Mouse (Mus musculus) adrenal gland, postnatal 25 days (tissue): ENCODE measurements around the gene Fam20a. TPM values are rescaled to one million over a fixed set of nuclear protein-coding genes. Genes with fewer than 3 reads are reported as not detected.

Experiments used
- DNase-seq: peaks from one replicate; pipeline ENCODE4 v3.0.0; 2021; ENCODE audit warnings: mixed read lengths
- total RNA-seq: library from RNA; stranded (reverse); gene quantifications from 2 replicates; pipeline ENCODE4 v1.2.3, GENCODE M21; 2021

The Fam20a gene
- total RNA-seq, 1 experiment from 2014 or later = 3.7 TPM

DNA sequence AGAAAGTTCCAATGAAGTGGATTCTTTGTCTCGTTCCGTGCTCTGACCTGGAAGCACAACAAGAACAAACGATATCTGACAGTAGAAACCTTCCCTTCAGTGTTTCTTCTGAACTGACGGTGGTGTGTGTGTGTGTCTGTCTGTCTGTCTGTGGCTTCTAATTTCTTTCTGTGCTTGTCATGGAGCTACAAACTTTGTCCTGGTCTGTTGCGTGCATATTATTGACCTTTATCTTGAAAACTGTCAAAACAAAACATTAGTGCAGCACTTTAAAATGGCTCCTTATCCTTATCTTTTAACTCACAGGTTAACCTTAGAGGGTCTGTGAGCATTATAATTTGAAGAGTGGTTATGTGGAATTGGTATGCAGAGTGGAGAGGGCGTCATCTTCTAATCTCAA is 69.6 kb downstream of the Fam20a start:
- DNase-seq = no peak

- peak; percentile 32 for DNase-seq
Observed at GRCm38 (mm10) chr11:109651566-109652024, 70.5 kb downstream of the Fam20a start.

GRCm38 (mm10) chr11:109650788-109651565 is 71.1 kb downstream of the Fam20a start:
- DNase-seq = peak; percentile 92

GRCm38 (mm10) chr11:109649975-109650701 is 71.9 kb downstream of the Fam20a start:
- peak; percentile 70 for DNase-seq

GRCm38 (mm10) chr11:109649206-109649605 is 72.9 kb downstream of the Fam20a start, which contains the start of gene Prkar1a:
Gene Prkar1a (plus strand): TSS chr11:109649405.
- DNase-seq = no peak

DNA sequence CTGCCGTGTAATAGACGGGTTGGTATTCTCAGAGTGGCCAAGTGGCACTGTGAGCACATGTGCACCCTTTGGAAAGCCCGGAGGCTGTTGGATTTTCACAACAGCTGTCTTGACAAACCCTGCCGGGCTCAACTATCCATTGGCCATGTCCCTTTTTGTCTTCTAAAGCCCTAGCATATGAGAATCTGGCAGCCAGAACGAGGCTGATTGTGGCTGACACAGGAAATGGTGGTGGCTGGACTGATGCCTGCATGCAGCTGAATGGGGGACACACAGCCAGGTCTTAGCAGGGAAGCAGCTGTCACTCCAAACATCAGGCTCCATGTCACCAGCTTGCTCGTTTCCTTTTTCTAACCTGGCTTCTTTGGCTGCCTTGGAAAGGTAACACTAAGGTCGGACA is 73.6 kb downstream of the Fam20a start:
- DNase-seq = no peak

DNA sequence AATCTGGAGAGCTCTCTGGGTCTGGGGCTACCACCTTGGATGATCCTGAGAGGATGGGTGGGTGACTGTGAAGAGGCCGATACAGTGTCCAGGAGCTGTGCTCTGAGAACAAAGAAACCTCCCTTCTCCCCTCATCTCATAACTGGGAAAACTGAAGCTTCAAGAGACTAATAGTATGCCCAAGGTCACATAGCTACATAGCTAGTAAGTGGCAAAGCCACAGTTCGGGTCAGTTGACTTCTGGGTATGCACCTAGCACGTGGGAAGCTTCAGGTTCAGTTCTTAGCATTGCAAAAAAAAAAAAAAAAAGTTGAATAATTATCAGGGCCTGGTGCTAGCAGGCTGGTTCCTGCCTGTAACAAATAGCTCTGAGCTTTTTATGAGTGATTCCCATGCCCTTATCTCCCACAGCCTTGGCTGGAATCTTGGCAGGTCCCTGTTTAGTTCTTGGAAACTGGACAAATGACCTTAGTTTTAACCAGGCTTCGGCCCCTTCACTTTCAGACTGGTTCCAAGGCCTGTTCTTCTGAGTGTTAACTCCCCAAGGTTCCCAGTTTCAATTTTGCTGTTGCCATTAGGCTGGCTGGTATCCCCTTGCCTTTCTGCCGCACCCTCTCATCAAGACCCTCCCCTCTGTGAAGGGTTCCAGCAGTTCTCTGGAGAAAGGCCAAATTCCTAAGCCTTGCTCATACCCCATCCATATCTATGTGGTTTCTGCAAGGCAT is 80.4 kb downstream of the Fam20a start:
- DNase-seq = peak; percentile 38

DNA sequence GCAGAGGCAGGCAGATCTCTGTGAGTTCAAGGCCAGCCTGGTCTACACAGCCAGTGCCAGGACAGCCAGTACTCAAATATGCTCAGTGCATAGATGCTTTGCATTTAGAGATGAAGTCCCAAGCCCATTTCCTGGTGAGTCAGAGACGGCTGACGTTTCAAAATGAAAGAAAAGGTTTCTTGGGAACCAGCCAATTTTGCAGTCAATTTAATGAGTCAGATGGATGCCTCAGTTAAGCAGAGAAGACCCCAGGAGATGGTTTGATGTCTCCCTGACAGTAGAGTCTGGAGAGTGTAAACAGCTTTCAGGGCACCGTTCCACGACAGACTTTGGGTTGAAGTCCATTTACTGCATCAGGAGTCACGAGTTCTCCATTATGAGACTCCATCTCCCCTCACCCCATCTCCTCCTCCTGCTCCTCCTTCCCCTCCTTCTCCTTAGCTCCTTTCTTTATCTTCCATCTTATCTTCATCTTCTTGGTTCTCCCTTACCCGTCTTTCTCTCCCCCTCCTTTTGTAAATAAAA is 86.1 kb downstream of the Fam20a start:
- no peak for DNase-seq

DNA sequence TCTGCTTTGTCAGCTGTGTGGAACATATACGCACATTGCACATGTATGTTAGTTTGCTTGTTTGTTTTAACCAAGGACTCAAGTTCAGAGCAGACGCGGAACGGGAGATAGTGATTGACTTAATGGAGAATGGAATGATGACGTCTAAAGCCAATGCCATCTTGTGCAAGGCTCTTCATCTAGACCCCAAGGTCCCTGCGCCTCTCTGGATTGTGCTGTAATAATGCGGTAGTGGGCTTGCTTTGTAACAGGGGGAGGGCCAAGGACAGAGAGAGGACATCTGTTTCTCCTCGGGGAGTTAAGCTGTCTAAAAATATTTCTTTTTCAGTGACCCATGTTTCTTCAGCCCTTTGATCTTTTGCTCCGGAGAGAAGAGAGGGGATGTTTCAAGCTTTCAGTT is 87.2 kb downstream of the Fam20a start:
- no peak for DNase-seq

DNA sequence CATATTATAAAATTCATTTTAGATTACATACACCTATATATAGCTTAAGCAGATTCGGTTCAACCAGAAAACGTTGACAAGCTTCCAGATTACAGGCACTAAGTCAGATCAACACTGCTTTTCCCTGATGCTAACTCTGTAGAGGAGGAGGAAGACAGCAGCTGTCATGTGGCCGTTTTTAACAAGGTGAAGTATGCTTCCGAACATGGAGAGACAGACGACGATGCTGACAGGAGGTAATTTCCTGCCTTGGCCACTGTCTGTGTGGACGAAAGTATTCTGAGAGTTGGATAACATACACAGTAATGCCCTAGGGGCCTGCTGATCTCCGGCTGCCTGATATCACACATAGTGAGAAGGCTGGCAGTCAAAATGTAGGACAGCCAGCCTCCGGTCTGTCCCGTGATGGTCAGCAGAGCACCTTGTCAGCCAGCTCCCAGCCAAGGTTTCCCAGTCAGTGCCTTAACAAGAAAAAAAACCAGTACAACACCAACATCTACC is 93.0 kb downstream of the Fam20a start:
- no peak for DNase-seq

DNA sequence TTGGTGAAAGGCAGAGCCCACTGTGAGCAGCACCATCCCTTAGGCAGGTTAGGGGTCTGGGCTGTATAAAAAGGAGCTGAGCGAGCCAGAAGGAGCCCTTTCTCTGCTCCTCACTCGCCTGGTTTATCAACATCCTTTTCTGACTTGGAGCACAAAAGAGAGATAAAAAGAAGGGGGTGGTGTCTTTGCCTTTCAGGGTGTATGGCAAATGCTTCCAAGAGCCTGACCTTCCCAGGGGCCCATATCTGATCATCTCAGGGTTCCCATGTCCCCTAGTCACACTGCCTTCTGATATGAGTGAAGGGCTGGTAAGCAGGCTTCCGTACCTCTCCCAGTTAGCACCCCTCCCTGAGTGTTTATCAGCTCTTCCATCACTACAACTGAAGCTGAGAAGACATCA is 94.0 kb downstream of the Fam20a start:
- no peak for DNase-seq

GRCm38 (mm10) chr11:109627648-109628047 is 94.4 kb downstream of the Fam20a start:
- no peak for DNase-seq

DNA sequence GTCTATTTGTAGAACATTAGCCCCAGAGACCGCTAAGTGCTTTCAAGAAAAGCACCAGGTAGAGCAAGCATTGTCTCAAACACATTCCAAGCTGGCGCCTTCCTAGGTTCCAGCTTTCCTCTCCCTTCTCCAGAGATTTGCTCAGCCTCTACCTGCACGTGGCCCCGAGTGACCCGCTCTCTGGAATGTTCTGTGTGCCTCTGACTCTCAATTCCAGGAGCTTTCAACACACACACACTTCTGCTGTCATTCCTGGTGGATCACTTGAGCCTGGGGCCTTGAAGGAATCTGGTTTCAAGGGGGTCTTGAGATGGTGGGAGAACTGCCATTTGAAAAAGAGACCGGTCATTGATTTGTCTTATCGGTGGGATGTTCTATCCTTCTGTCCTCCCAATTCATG is 98.8 kb downstream of the Fam20a start:
- DNase-seq = no peak

- peak; percentile 24 for DNase-seq
Observed at GRCm38 (mm10) chr11:109622518-109623037, 99.5 kb downstream of the Fam20a start.

DNA sequence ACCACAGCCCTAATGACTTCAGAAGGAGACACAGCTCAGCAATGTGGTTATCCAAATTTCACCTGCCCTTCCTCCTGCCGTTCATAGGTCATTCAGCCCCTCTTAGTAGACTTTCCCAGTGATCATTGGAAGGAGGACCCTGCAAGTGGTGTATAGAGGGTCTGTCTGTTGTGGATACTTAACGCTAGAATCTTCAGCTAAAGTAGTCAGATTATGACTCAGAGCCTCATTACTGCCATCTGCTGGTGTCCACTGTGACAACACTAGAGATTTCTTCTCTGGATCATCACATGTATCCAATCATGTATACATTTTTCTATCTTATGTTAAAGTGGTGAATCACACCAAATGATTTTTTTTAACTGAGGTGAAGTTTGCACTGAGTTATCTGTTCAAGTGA is 100.9 kb downstream of the Fam20a start:
- peak; percentile 47 for DNase-seq

DNA sequence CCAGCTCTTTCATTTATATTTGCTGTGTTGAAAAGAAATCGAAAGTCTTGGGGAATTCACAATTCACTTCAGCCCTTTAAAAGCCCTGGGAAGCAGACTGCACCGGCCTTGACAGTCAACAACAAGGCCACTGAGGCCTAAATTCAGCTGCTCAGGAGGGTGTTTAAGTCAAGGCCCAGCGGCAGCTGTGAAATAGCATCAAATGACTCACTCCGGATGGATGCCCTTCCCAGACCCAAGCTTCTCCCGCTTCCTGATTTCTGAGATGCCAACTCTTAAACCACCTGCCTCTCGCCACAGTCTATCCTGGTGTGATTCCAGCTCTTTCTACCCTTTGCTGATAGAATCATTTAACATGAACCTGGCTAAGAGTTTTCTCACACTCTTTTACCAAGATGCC is 101.7 kb downstream of the Fam20a start:
- peak; percentile 45 for DNase-seq

Other genes starting within 250 kb of the Fam20a start
- gene Arsg, start 248.9 kb downstream of the Fam20a start, total RNA-seq = 4.1 and 5.9 TPM in 2 replicates
- gene Slc16a6, start 248.7 kb downstream of the Fam20a start, total RNA-seq = 0.46 and 0.67 TPM in 2 replicates
- gene Wipi1, start 110.3 kb downstream of the Fam20a start, total RNA-seq = 42.7 and 65.8 TPM in 2 replicates
- gene Prkar1a, start 72.9 kb downstream of the Fam20a start, total RNA-seq = 345 and 386 TPM in 2 replicates
- not detected in 2 replicates for gene 1700012B07Rik, start 105.8 kb upstream of the Fam20a start, total RNA-seq